Mouse (Mus musculus) CH12.LX (cell line): ENCODE measurements around the gene Cxcl9. TPM values are rescaled to one million over a fixed set of nuclear protein-coding genes. Genes with fewer than 3 reads are reported as not detected.

Experiments used
- DNase-seq: peaks from one replicate; pipeline ENCODE4 v3.0.0-alpha.2; 2013; ENCODE audit errors: extremely low read depth
- H3K27ac ChIP-seq: 2 replicates; pipeline ENCODE4 v1.5.1; 2012; ENCODE audit warnings: low read depth, mild to moderate bottlenecking, control low read depth, moderate library complexity; ENCODE audit not compliant: insufficient read depth
- H3K27me3 ChIP-seq: replicated peaks from 2 replicates; pipeline ENCODE3; 2012; ENCODE audit warnings: inconsistent platforms
- H3K36me3 ChIP-seq, 2 experiments: replicated peaks in 1 of 2; 2 replicates each; pipeline versions ENCODE3 to v1.6.1; 2012; ENCODE audit warnings: inconsistent platforms in 1 of 2, low read length in 1 of 2, mild to moderate bottlenecking in 1 of 2, mixed read lengths in 1 of 2, moderate library complexity in 1 of 2; ENCODE audit not compliant: control insufficient read depth in 1 of 2, insufficient read depth in 1 of 2
- H3K4me1 ChIP-seq, 2 experiments: 2 replicates each; pipeline ENCODE4 v1.6.1; 2012; ENCODE audit warnings: inconsistent platforms in 1 of 2, moderate library complexity in 1 of 2; ENCODE audit not compliant: insufficient read depth in 2 of 2, control insufficient read depth in 1 of 2
- H3K4me2 ChIP-seq: 2 replicates; pipeline ENCODE4 v1.6.1; 2012; ENCODE audit warnings: low read depth, mild to moderate bottlenecking, control low read depth; ENCODE audit not compliant: poor library complexity, insufficient read depth, severe bottlenecking
- H3K4me3 ChIP-seq, 3 experiments: fragments of 150-350 bp in 1 of 3; sonication (generic) in 1 of 3; replicated peaks in 1 of 3; 2 replicates each; pipeline versions ENCODE3 to v1.5.1; 2011 to 2012; ENCODE audit warnings: low read depth in 2 of 3, low read length in 2 of 3, mild to moderate bottlenecking in 2 of 3, moderate library complexity in 2 of 3, control low read depth in 1 of 3, improper control_type of control experiment in 1 of 3, inconsistent platforms in 1 of 3, mixed read lengths in 1 of 3; ENCODE audit not compliant: poor library complexity in 1 of 3
- H3K79me2 ChIP-seq: replicated peaks from 2 replicates; pipeline ENCODE4 v1.6.1; 2012; ENCODE audit warnings: mild to moderate bottlenecking, moderate library complexity; ENCODE audit not compliant: control insufficient read depth, poor library complexity, insufficient read depth, severe bottlenecking; ENCODE audit errors: extremely low read depth
- H3K9ac ChIP-seq: 2 replicates; pipeline ENCODE4 v1.6.1; 2012; ENCODE audit warnings: low read depth, mild to moderate bottlenecking, control low read depth, moderate library complexity; ENCODE audit not compliant: insufficient read depth
- H3K9me3 ChIP-seq: replicated peaks from 2 replicates; pipeline ENCODE3; 2012; ENCODE audit warnings: low read length, inconsistent platforms, mixed read lengths
- BHLHE40 ChIP-seq: IDR thresholded peaks from 2 replicates; pipeline ENCODE4 v1.6.1; 2011; ENCODE audit warnings: mild to moderate bottlenecking, low read depth, low read length, improper control_type of control experiment
- CHD1 ChIP-seq: IDR thresholded peaks from 2 replicates; pipeline ENCODE4 v1.6.1; 2012; ENCODE audit warnings: low read depth, low read length, improper control_type of control experiment, inconsistent platforms
- CHD2 ChIP-seq: IDR thresholded peaks from 2 replicates; pipeline ENCODE4 v1.6.1; 2011; ENCODE audit warnings: low read length, improper control_type of control experiment
- E2F4 ChIP-seq: IDR thresholded peaks from 2 replicates; pipeline ENCODE4 v1.6.1; 2011; ENCODE audit warnings: low read depth, low read length, improper control_type of control experiment; ENCODE audit not compliant: insufficient replicate concordance
- HCFC1 ChIP-seq: IDR thresholded peaks from 2 replicates; pipeline ENCODE4 v1.6.1; 2012; ENCODE audit warnings: low read depth, mild to moderate bottlenecking, inconsistent platforms, low read length, improper control_type of control experiment
- JUND ChIP-seq: conservative IDR thresholded peaks from 2 replicates; pipeline ENCODE4 v1.6.1; 2011; ENCODE audit warnings: low read depth, low read length, improper control_type of control experiment
- MAFK ChIP-seq: IDR thresholded peaks from 2 replicates; pipeline ENCODE4 v1.6.1; 2011; ENCODE audit warnings: low read length, improper control_type of control experiment; ENCODE audit not compliant: insufficient replicate concordance
- MAX ChIP-seq: IDR thresholded peaks from 2 replicates; pipeline ENCODE4 v1.6.1; 2011; ENCODE audit warnings: low read length, improper control_type of control experiment
- MEF2A ChIP-seq: IDR thresholded peaks from 2 replicates; pipeline ENCODE4 v1.6.1; 2014; ENCODE audit warnings: low read depth, mild to moderate bottlenecking, inconsistent platforms, low read length, improper control_type of control experiment, borderline replicate concordance
- MXI1 ChIP-seq: IDR thresholded peaks from 2 replicates; pipeline ENCODE4 v1.6.1; 2011; ENCODE audit warnings: mild to moderate bottlenecking, low read depth, low read length, improper control_type of control experiment
- MYC ChIP-seq: IDR thresholded peaks from 2 replicates; pipeline ENCODE4 v1.6.1; 2011; ENCODE audit warnings: low read depth, mild to moderate bottlenecking, improper control_type of control experiment, low read length
- NELFE ChIP-seq: IDR thresholded peaks from 2 replicates; pipeline ENCODE4 v1.6.1; 2011; ENCODE audit warnings: low read depth, low read length, improper control_type of control experiment
- NRF1 ChIP-seq: IDR thresholded peaks from 2 replicates; pipeline ENCODE4 v1.6.1; 2014; ENCODE audit warnings: low read depth, mild to moderate bottlenecking, inconsistent platforms, low read length, improper control_type of control experiment, moderate library complexity
- PAX5 ChIP-seq: IDR thresholded peaks from 2 replicates; pipeline ENCODE4 v1.6.1; 2012; ENCODE audit warnings: low read length, inconsistent platforms, mixed read lengths
- TBP ChIP-seq: conservative IDR thresholded peaks from 2 replicates; pipeline ENCODE4 v1.6.1; 2011; ENCODE audit warnings: low read depth, low read length, improper control_type of control experiment
- UBTF ChIP-seq: IDR thresholded peaks from 2 replicates; pipeline ENCODE4 v1.6.1; 2012; ENCODE audit warnings: low read depth, mild to moderate bottlenecking, inconsistent platforms, low read length, improper control_type of control experiment, moderate library complexity
- USF1 ChIP-seq: IDR thresholded peaks from 2 replicates; pipeline ENCODE4 v1.6.1; 2014; ENCODE audit warnings: low read depth, mild to moderate bottlenecking, inconsistent platforms, low read length, improper control_type of control experiment
- ZC3H11A ChIP-seq: IDR thresholded peaks from 2 replicates; pipeline ENCODE4 v1.6.1; 2012; ENCODE audit warnings: low read depth, mild to moderate bottlenecking, inconsistent platforms, low read length, improper control_type of control experiment
- ZKSCAN1 ChIP-seq: IDR thresholded peaks from 2 replicates; pipeline ENCODE4 v1.6.1; 2012; ENCODE audit warnings: low read depth, inconsistent platforms, low read length, improper control_type of control experiment, borderline replicate concordance
- ZNF384 ChIP-seq: IDR thresholded peaks from 2 replicates; pipeline ENCODE4 v1.6.1; 2012; ENCODE audit warnings: low read depth, low read length, improper control_type of control experiment, inconsistent platforms
- dilution Hi-C: fragments of 300-500 bp; cut with MboI; formaldehyde crosslinking; loops from 2 replicates; pipeline ENCODE4 v1.14.3; 2020; ENCODE audit warnings: low sequenced_read_pairs; ENCODE audit not compliant: extremely low pct_unique_long_range_greater_than_20kb, extremely low pct_ligation_motif_present
- in situ Hi-C: fragments of 300-500 bp; cut with MboI; formaldehyde crosslinking; loops from 3 replicates; pipeline ENCODE4 v1.14.3; 2019; ENCODE audit warnings: low sequenced_read_pairs, low pct_ligation_motif_present, low pct_unique_long_range_greater_than_20kb, mixed read lengths
- polyA plus RNA-seq: library from polyadenylated mRNA; unstranded; fragments of >175 nt; gene quantifications from 2 replicates; pipeline ENCODE4 v1.2.1, GENCODE M21; 2012; ENCODE audit warnings: low read depth; ENCODE audit not compliant: insufficient read length
- total RNA-seq, 2 experiments: library from RNA; depleted of rRNA; stranded (reverse); fragments of 300-350 nt in 1 of 2; fragments of >200 nt in 1 of 2; gene quantifications; 2 replicates each; pipeline ENCODE4 v1.2.3; 2012 to 2014

Cxcl9 gene
- total and polyA plus RNA-seq, 3 experiments = not detected

GRCm38 (mm10) chr5:92294525-92294924 lies 33.4 kb downstream of the Cxcl9 start:
- H3K9me3 ChIP-seq = no peaks in the 10 kb centered on the region
- H3K4me1 ChIP-seq = no peaks in the 10 kb centered on the region
- DNase-seq = no peak
- H3K4me3 ChIP-seq = no peak overlapping the region
- no peak overlapping the region for H3K27ac ChIP-seq
- in situ Hi-C loops = no loop called here
- H3K79me2 ChIP-seq = no peaks in the 10 kb centered on the region
- H3K36me3 ChIP-seq = peaks cover 75 to 94% of the 10 kb centered on the region in 2 experiments
- no peak for TF ChIP-seq NRF1
- no peak for TF ChIP-seq UBTF
- no peak for TF ChIP-seq ZC3H11A
- TF ChIP-seq MEF2A = no peak
- no peak for TF ChIP-seq MAFK
- no peak for TF ChIP-seq CHD1
- TF ChIP-seq NELFE = no peak
- no peak for TF ChIP-seq HCFC1
- no peak for TF ChIP-seq ZKSCAN1
- H3K9ac ChIP-seq = no peak overlapping the region
- dilution Hi-C loops = no loop called here
- no peaks in the 10 kb centered on the region for H3K27me3 ChIP-seq
- no peak overlapping the region for H3K4me2 ChIP-seq

- dilution Hi-C loops = no loop called here
Measured at GRCm38 (mm10) chr5:92291652-92292414, 36.0 kb downstream of the Cxcl9 start.

GRCm38 (mm10) chr5:92287840-92288239 lies 40.0 kb downstream of the Cxcl9 start:
- peaks cover 68 to 94% of the 10 kb centered on the region in 2 experiments for H3K36me3 ChIP-seq
- no peaks in the 10 kb centered on the region for H3K4me1 ChIP-seq
- no peak overlapping the region for H3K4me3 ChIP-seq
- H3K9me3 ChIP-seq = no peaks in the 10 kb centered on the region
- no peak for DNase-seq
- TF ChIP-seq PAX5 = no peak
- no peak for TF ChIP-seq NRF1
- no peak for TF ChIP-seq BHLHE40
- TF ChIP-seq MXI1 = no peak
- no peak for TF ChIP-seq NELFE
- TF ChIP-seq ZNF384 = no peak
- no peak for TF ChIP-seq MAX
- TF ChIP-seq CHD1 = no peak
- TF ChIP-seq JUND = no peak
- TF ChIP-seq E2F4 = no peak
- TF ChIP-seq, all 38 proteins: peak for 0
- H3K4me2 ChIP-seq = no peak overlapping the region
- in situ Hi-C loops (no loop called here), dilution Hi-C loops (no loop called here)
- no peak overlapping the region for H3K27ac ChIP-seq
- no peaks in the 10 kb centered on the region for H3K79me2 ChIP-seq
- no peaks in the 10 kb centered on the region for H3K27me3 ChIP-seq
- H3K9ac ChIP-seq = no peak overlapping the region

More at GRCm38 (mm10) chr5:92291652-92292414, 36.0 kb downstream of the Cxcl9 start:
- H3K4me2 ChIP-seq = no peak overlapping the region
- H3K27me3 ChIP-seq = no peaks in the 10 kb centered on the region
- TF ChIP-seq MXI1 (no peak), BHLHE40 (no peak), MYC (no peak), USF1 (no peak), ZNF384 (no peak), UBTF (no peak), CHD2 (no peak), CHD1 (no peak), TBP (no peak)
- peaks cover 85 to 96% of the 10 kb centered on the region in 2 experiments for H3K36me3 ChIP-seq
- no peak overlapping the region for H3K4me3 ChIP-seq
- in situ Hi-C loops = no loop called here
- no peak overlapping the region for H3K9ac ChIP-seq
- H3K9me3 ChIP-seq = no peaks in the 10 kb centered on the region
- no peaks in the 10 kb centered on the region for H3K4me1 ChIP-seq
- no peaks in the 10 kb centered on the region for H3K79me2 ChIP-seq
- no peak overlapping the region for H3K27ac ChIP-seq
- DNase-seq = no peak
